Mouse (Mus musculus) myocyte (in vitro differentiated cells): ENCODE data around the gene Fabp2.

ENCODE experiments used
- CEBPB ChIP-seq: IDR thresholded peaks from 2 replicates; pipeline ENCODE4 v1.6.1; 2011; ENCODE audit warnings: mild to moderate bottlenecking, moderate library complexity; ENCODE audit not compliant: poor library complexity, insufficient read depth, severe bottlenecking
- MAX ChIP-seq: IDR thresholded peaks from one replicate; pipeline ENCODE4 v1.6.1; 2011; ENCODE audit warnings: low read depth, mild to moderate bottlenecking, control low read depth
- MYOD1 ChIP-seq, 3 experiments: IDR thresholded peaks; one replicate each; pipeline ENCODE4 v1.6.1; 2011; ENCODE audit warnings: control low read depth in 2 of 3, low read depth in 2 of 3, mild to moderate bottlenecking in 2 of 3, moderate library complexity in 1 of 3; ENCODE audit not compliant: insufficient read length in 2 of 3, control insufficient read depth in 1 of 3
- MYOG ChIP-seq, 3 experiments: IDR thresholded peaks; one replicate each; pipeline ENCODE4 v1.6.1; 2011; ENCODE audit warnings: control low read depth in 2 of 3, low read depth in 2 of 3, mild to moderate bottlenecking in 2 of 3; ENCODE audit not compliant: insufficient read length in 2 of 3, control insufficient read depth in 1 of 3, insufficient read depth in 1 of 3
- POLR2A ChIP-seq: IDR thresholded peaks from one replicate; pipeline ENCODE4 v1.6.1; 2011; ENCODE audit warnings: low read depth, mild to moderate bottlenecking, control low read depth, moderate library complexity; ENCODE audit not compliant: insufficient read length
- REST ChIP-seq: IDR thresholded peaks from one replicate; pipeline ENCODE4 v1.6.1; 2011; ENCODE audit warnings: mild to moderate bottlenecking, control low read depth, moderate library complexity; ENCODE audit not compliant: insufficient read depth, insufficient read length
- TCF12 ChIP-seq: IDR thresholded peaks from one replicate; pipeline ENCODE4 v1.6.1; 2011; ENCODE audit warnings: mild to moderate bottlenecking, control low read depth; ENCODE audit not compliant: poor library complexity, insufficient read depth, severe bottlenecking
- TCF3 ChIP-seq: IDR thresholded peaks from one replicate; pipeline ENCODE4 v1.6.1; 2011; ENCODE audit warnings: low read depth, control low read depth; ENCODE audit not compliant: insufficient read length

GRCm38 (mm10) chr3:122903746-122904433 is 9.0 kb downstream of the Fabp2 start:
- TF ChIP-seq MYOD1 (IDR thresholded peaks at IDR 0.05; ENCODE audit: control insufficient read depth in 1 of 3, insufficient read length in 2 of 3, low read depth in 2 of 3) (no peak), POLR2A (no peak), MYOG (IDR thresholded peaks at IDR 0.05; ENCODE audit: control insufficient read depth in 1 of 3, insufficient read depth in 1 of 3, insufficient read length in 2 of 3, low read depth in 2 of 3) (no peak), TCF12 (no peak), MAX (no peak), REST (no peak), CEBPB (no peak), TCF3 (no peak)
